Comparison of ENCODE assay signal across 10 mouse cellular contexts in genomic region chr8:120321724-120322123, GRCm38 (mm10).
A peak's percentile ranks its signal among the peaks of the same experiment; 100 is the strongest.
DNase-seq lines count a peak whose midpoint lies in the region; ATAC-seq and TF ChIP-seq lines count a peak whose summit lies in the region.
"Had no signal": no experiment of that assay in that cellular context is flagged by ENCODE, and none has a peak within 500 bp of the region (broad histone marks: within the 10 kb centered on the region; RNA-seq: fewer than 3 reads in every experiment).

No protein-coding gene starts in this region.

- H3K4me2 ChIP-seq in hindbrain, embryonic 11.5 days (replicated peaks; ENCODE audit: low read depth, low read length), result no peak overlapping the region
- H3K4me2 ChIP-seq in hindbrain, embryonic 14.5 days (replicated peaks), result no peak overlapping the region
- H3K4me2 ChIP-seq in midbrain, embryonic 12.5 days (replicated peaks), result no peak overlapping the region
- no peak overlapping the region for H3K4me2 ChIP-seq in kidney, embryonic 14.5 days (replicated peaks; ENCODE audit: low read depth, low read length)

- no peaks in the 10 kb centered on the region for H3K9me3 ChIP-seq in hindbrain, embryonic 11.5 days (ENCODE audit: control insufficient read depth, low read length)
- H3K9me3 ChIP-seq in hindbrain, embryonic 14.5 days (ENCODE audit: control insufficient read depth, low read length), result no peaks in the 10 kb centered on the region
- H3K9me3 ChIP-seq in G1E (replicated peaks), result no peaks in the 10 kb centered on the region
- H3K9me3 ChIP-seq in midbrain, embryonic 12.5 days, result no peaks in the 10 kb centered on the region
- H3K9me3 ChIP-seq in kidney, embryonic 14.5 days (ENCODE audit: control insufficient read depth, low read length), result no peaks in the 10 kb centered on the region

- H3K27me3 ChIP-seq in hindbrain, embryonic 11.5 days (ENCODE audit: control insufficient read depth, insufficient read depth, low read length), result no peaks in the 10 kb centered on the region; the same call in 1 of the 2 replicates
- H3K27me3 ChIP-seq in hindbrain, embryonic 14.5 days (ENCODE audit: control insufficient read depth, insufficient read depth, low read length), result no peaks in the 10 kb centered on the region; the same call in 1 of the 2 replicates
- peaks cover 51% of the 10 kb centered on the region for H3K27me3 ChIP-seq in G1E (ENCODE audit: insufficient read depth, low read length)
- peaks cover 27% of the 10 kb centered on the region for H3K27me3 ChIP-seq in midbrain, embryonic 12.5 days
- no peaks in the 10 kb centered on the region for H3K27me3 ChIP-seq in kidney, embryonic 14.5 days (ENCODE audit: control insufficient read depth, insufficient read depth, low read length)

- no peak overlapping the region for H3K4me3 ChIP-seq in hindbrain, embryonic 11.5 days (ENCODE audit: low read depth, low read length)
- no peak overlapping the region for H3K4me3 ChIP-seq in hindbrain, embryonic 14.5 days (replicated peaks; ENCODE audit: low read length)
- H3K4me3 ChIP-seq in G1E (ENCODE audit: low read depth, low read length), result no peak overlapping the region
- H3K4me3 ChIP-seq in midbrain, embryonic 12.5 days, result no peak overlapping the region
- no peak overlapping the region for H3K4me3 ChIP-seq in kidney, embryonic 14.5 days (ENCODE audit: low read length)
- H3K4me3 ChIP-seq: myocyte had no signal

- WGBS in hindbrain, embryonic 11.5 days, result 40% methylated on average over 6 of the region's 6 CpGs
- WGBS in hindbrain, embryonic 14.5 days, result 43% methylated on average over 6 of the region's 6 CpGs
- 46% methylated on average over 6 of the region's 6 CpGs for WGBS in midbrain, embryonic 12.5 days
- 52% methylated on average over 6 of the region's 6 CpGs for WGBS in kidney, embryonic 14.5 days

- TF ChIP-seq CTCF in G1E (IDR thresholded peaks at IDR 0.05; ENCODE audit: low read depth, low read length), result peak; percentile 31

- peak; percentile 52 for DNase-seq in hindbrain, embryonic 11.5 days (ENCODE audit: low spot score)
- DNase-seq in hindbrain, embryonic 14.5 days (ENCODE audit: low spot score), result no peak
- DNase-seq in 416B (ENCODE audit: low read depth) (peak; percentile 88), G1E (ENCODE audit: low spot score) (no peak)
- DNase-seq in left cerebral cortex, postnatal 4 days, result no peak
- DNase-seq: layer of hippocampus, postnatal 36 days had no signal

- no peak for ATAC-seq in hindbrain, embryonic 11.5 days (ENCODE audit: low FRiP score)
- no peak for ATAC-seq in hindbrain, embryonic 14.5 days (ENCODE audit: low FRiP score)
- ATAC-seq in G1E (ENCODE audit: extremely low read depth, insufficient number of reproducible peaks, low FRiP score, poor library complexity, severe bottlenecking), result no peak
- ATAC-seq in midbrain, embryonic 12.5 days (ENCODE audit: low FRiP score, low read depth), result no peak
- ATAC-seq in erythroblast, adult 5-6 weeks (replicated peaks; ENCODE audit: low FRiP score, poor library complexity, severe bottlenecking), result no peak
- no peak for ATAC-seq in kidney, embryonic 14.5 days (ENCODE audit: low FRiP score, low TSS enrichment)

- H3K4me1 ChIP-seq in hindbrain, embryonic 11.5 days (replicated peaks; ENCODE audit: control insufficient read depth, insufficient read depth, low read length), result peaks cover 27% of the 10 kb centered on the region
- peaks cover 34% of the 10 kb centered on the region for H3K4me1 ChIP-seq in hindbrain, embryonic 14.5 days (replicated peaks; ENCODE audit: control insufficient read depth, insufficient read depth, low read length)
- H3K4me1 ChIP-seq in G1E (ENCODE audit: insufficient read depth, low read depth, low read length), result 0 out of 2 replicates have a peak, but pooled peaks cover 4% of the 10 kb centered on the region
- H3K4me1 ChIP-seq in midbrain, embryonic 12.5 days, result peaks cover 58% of the 10 kb centered on the region
- peaks cover 50% of the 10 kb centered on the region for H3K4me1 ChIP-seq in kidney, embryonic 14.5 days (ENCODE audit: control insufficient read depth, insufficient read depth, low read length)

- intact Hi-C loops in left cerebral cortex, postnatal 4 days (cut with DNase I), result no loop called here

- no peaks in the 10 kb centered on the region for H3K36me3 ChIP-seq in hindbrain, embryonic 11.5 days (ENCODE audit: control insufficient read depth, insufficient read depth, low read length)
- no peaks in the 10 kb centered on the region for H3K36me3 ChIP-seq in hindbrain, embryonic 14.5 days (replicated peaks; ENCODE audit: control insufficient read depth, insufficient read depth)
- no peaks in the 10 kb centered on the region for H3K36me3 ChIP-seq in G1E (replicated peaks)
- no peaks in the 10 kb centered on the region for H3K36me3 ChIP-seq in midbrain, embryonic 12.5 days
- H3K36me3 ChIP-seq in kidney, embryonic 14.5 days (ENCODE audit: control insufficient read depth, insufficient read depth, low read length), result no peaks in the 10 kb centered on the region

- H3K9ac ChIP-seq in hindbrain, embryonic 11.5 days (ENCODE audit: low read depth, low read length), result no peak overlapping the region
- no peak overlapping the region for H3K9ac ChIP-seq in hindbrain, embryonic 14.5 days
- H3K9ac ChIP-seq in midbrain, embryonic 12.5 days (replicated peaks), result no peak overlapping the region
- no peak overlapping the region for H3K9ac ChIP-seq in kidney, embryonic 14.5 days (ENCODE audit: low read depth, low read length)

- H3K27ac ChIP-seq in hindbrain, embryonic 11.5 days (ENCODE audit: low read depth, low read length), result peak overlapping the region; percentile 89
- H3K27ac ChIP-seq in hindbrain, embryonic 14.5 days, result no peak overlapping the region
- peak overlapping the region; percentile 94 for H3K27ac ChIP-seq in midbrain, embryonic 12.5 days (replicated peaks)
- no peak overlapping the region for H3K27ac ChIP-seq in kidney, embryonic 14.5 days (ENCODE audit: low read depth, low read length)

Comparison
In these comparisons a context has a peak if more than half of its experiments do, and no peak if none do; other contexts are left out.
1. DNase-seq: peak in hindbrain, embryonic 11.5 days (single experiment) and 416B (single experiment); none in hindbrain, embryonic 14.5 days (single experiment), G1E (single experiment) and left cerebral cortex, postnatal 4 days (single experiment).
2. H3K27ac ChIP-seq: peak in hindbrain, embryonic 11.5 days (single experiment) and midbrain, embryonic 12.5 days (single experiment); none in hindbrain, embryonic 14.5 days (single experiment) and kidney, embryonic 14.5 days (single experiment).